ENCODE assay signal across 13 mouse cellular contexts in the genomic region with DNA sequence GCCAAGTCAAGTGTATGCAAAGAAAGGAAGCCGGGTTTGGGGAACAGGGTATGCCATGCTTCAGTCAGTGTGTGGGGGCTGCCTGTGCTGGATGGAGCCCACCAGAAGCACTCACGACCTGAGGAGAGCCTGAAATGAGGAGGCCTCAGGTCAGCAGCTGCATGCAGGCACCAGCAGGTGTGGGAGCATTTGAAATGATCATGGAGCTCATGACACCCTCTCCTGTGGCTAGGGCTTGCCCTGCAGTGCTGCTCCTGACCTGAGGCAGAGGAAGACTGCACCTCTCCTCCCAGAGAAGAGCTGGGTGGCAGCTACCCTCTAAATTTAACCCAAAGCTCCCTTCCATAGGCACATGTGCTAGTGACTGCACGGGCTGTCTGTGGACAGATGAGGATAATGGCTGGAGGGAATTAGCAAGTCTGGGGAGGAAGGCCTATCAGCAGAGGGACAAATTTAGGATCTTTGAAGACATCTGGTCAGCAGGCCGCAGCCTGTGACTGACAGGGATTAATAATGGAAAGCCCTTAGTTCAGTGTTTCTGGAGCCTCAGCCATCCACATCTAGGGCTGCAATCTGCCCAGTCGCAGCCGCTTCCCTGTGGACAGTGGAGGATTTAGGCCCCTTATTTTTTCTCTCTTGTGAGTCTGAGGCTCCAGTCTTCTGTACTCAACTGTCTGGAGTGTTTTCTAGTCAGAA.
A peak's percentile ranks its signal among the peaks of the same experiment; 100 is the strongest.
DNase-seq lines count a peak whose midpoint lies in the region; ATAC-seq lines count a peak whose summit lies in the region.
"Had no signal": no experiment of that assay in that cellular context is flagged by ENCODE, and none has a peak within 500 bp of the region (broad histone marks: within the 10 kb centered on the region; RNA-seq: fewer than 3 reads in every experiment).

No protein-coding gene starts in this region.

- H3K36me3 ChIP-seq in embryonic facial prominence, embryonic 10.5 days (replicated peaks): no peaks in the 10 kb centered on the region
- H3K36me3 ChIP-seq in hindbrain, embryonic 12.5 days: no peaks in the 10 kb centered on the region; the same call in 1 of the 2 replicates
- no peaks in the 10 kb centered on the region for H3K36me3 ChIP-seq in midbrain, embryonic 14.5 days (ENCODE audit: control insufficient read depth, insufficient read depth, low read length)
- H3K36me3 ChIP-seq: heart, embryonic 15.5 days had no signal

- peaks cover 70% of the 10 kb centered on the region for H3K4me1 ChIP-seq in embryonic facial prominence, embryonic 10.5 days
- H3K4me1 ChIP-seq in hindbrain, embryonic 12.5 days: peaks cover 37% of the 10 kb centered on the region
- peaks cover 31% of the 10 kb centered on the region for H3K4me1 ChIP-seq in midbrain, embryonic 14.5 days (ENCODE audit: control insufficient read depth, insufficient read depth, low read length)

- no peak overlapping the region for H3K4me3 ChIP-seq in embryonic facial prominence, embryonic 10.5 days
- no peak overlapping the region for H3K4me3 ChIP-seq in hindbrain, embryonic 12.5 days
- H3K4me3 ChIP-seq in midbrain, embryonic 14.5 days (replicated peaks; ENCODE audit: low read depth, low read length): no peak overlapping the region
- H3K4me3 ChIP-seq: heart, embryonic 15.5 days; megakaryocyte, embryonic 14.5 days had no signal

- 0 out of 2 replicates have a peak overlapping the region, but pooled peaks have one; percentile 1 for H3K9ac ChIP-seq in hindbrain, embryonic 12.5 days
- peak overlapping the region; percentile 17; the same call in 1 of the 2 replicates for H3K9ac ChIP-seq in midbrain, embryonic 14.5 days (replicated peaks; ENCODE audit: low read length)
- H3K9ac ChIP-seq: heart, embryonic 15.5 days had no signal

- DNase-seq in frontal cortex, postnatal 10 days (ENCODE audit: low spot score in 2 of 2): no peak
- DNase-seq in embryonic facial prominence, embryonic 10.5 days (ENCODE audit: low spot score): peak; percentile 38
- no peak for DNase-seq in midbrain, embryonic 14.5 days
- DNase-seq in cerebellum, postnatal 25 days: no peak
- DNase-seq in spleen, postnatal 14 days (ENCODE audit: low spot score in 2 of 2): no peak
- no peak for DNase-seq in gastrocnemius, adult 18-20 months (ENCODE audit: low spot score)
- DNase-seq: cerebellum, adult 18-20 months had no signal

- no peaks in the 10 kb centered on the region for H3K27me3 ChIP-seq in embryonic facial prominence, embryonic 10.5 days (replicated peaks; ENCODE audit: low read depth, poor library complexity, severe bottlenecking)
- H3K27me3 ChIP-seq in hindbrain, embryonic 12.5 days: no peaks in the 10 kb centered on the region
- no peaks in the 10 kb centered on the region for H3K27me3 ChIP-seq in midbrain, embryonic 14.5 days (ENCODE audit: control insufficient read depth, insufficient read depth, low read length)
- H3K27me3 ChIP-seq: heart, embryonic 15.5 days; megakaryocyte, embryonic 14.5 days had no signal

- ATAC-seq in frontal cortex, adult (ENCODE audit: low TSS enrichment): 0 out of 2 replicates have a peak, but pooled peaks have one; percentile 2
- peak; percentile 26; the same call in 1 of the 2 replicates for ATAC-seq in hindbrain, embryonic 12.5 days (ENCODE audit: low FRiP score)
- ATAC-seq in midbrain, embryonic 14.5 days (ENCODE audit: low FRiP score, low TSS enrichment): peak; percentile 29; the same call in 1 of the 2 replicates
- ATAC-seq: intestine, embryonic 16.5 days had no signal

- no peak overlapping the region for H3K4me2 ChIP-seq in hindbrain, embryonic 12.5 days (replicated peaks)
- no peak overlapping the region for H3K4me2 ChIP-seq in midbrain, embryonic 14.5 days (ENCODE audit: low read length)
- H3K4me2 ChIP-seq: heart, embryonic 15.5 days had no signal

- H3K9me3 ChIP-seq in embryonic facial prominence, embryonic 10.5 days: no peaks in the 10 kb centered on the region
- H3K9me3 ChIP-seq in hindbrain, embryonic 12.5 days (replicated peaks): no peaks in the 10 kb centered on the region
- H3K9me3 ChIP-seq in midbrain, embryonic 14.5 days (ENCODE audit: control insufficient read depth, low read length): no peaks in the 10 kb centered on the region
- H3K9me3 ChIP-seq: G1E; heart, embryonic 15.5 days; megakaryocyte, embryonic 14.5 days had no signal

- peak overlapping the region; percentile 68 for H3K27ac ChIP-seq in embryonic facial prominence, embryonic 10.5 days (replicated peaks)
- peak overlapping the region; percentile 57 for H3K27ac ChIP-seq in hindbrain, embryonic 12.5 days
- H3K27ac ChIP-seq in midbrain, embryonic 14.5 days (replicated peaks; ENCODE audit: low read depth, low read length): peak overlapping the region; percentile 71
- H3K27ac ChIP-seq: heart, embryonic 15.5 days had no signal

- WGBS in embryonic facial prominence, embryonic 10.5 days: 46% methylated on average over 6 of the region's 6 CpGs
- 39% methylated on average over 6 of the region's 6 CpGs for WGBS in hindbrain, embryonic 12.5 days
- 22% methylated on average over 6 of the region's 6 CpGs for WGBS in midbrain, embryonic 14.5 days
